Comparison of ENCODE assay signal across 8 mouse cellular contexts in the genomic region with DNA sequence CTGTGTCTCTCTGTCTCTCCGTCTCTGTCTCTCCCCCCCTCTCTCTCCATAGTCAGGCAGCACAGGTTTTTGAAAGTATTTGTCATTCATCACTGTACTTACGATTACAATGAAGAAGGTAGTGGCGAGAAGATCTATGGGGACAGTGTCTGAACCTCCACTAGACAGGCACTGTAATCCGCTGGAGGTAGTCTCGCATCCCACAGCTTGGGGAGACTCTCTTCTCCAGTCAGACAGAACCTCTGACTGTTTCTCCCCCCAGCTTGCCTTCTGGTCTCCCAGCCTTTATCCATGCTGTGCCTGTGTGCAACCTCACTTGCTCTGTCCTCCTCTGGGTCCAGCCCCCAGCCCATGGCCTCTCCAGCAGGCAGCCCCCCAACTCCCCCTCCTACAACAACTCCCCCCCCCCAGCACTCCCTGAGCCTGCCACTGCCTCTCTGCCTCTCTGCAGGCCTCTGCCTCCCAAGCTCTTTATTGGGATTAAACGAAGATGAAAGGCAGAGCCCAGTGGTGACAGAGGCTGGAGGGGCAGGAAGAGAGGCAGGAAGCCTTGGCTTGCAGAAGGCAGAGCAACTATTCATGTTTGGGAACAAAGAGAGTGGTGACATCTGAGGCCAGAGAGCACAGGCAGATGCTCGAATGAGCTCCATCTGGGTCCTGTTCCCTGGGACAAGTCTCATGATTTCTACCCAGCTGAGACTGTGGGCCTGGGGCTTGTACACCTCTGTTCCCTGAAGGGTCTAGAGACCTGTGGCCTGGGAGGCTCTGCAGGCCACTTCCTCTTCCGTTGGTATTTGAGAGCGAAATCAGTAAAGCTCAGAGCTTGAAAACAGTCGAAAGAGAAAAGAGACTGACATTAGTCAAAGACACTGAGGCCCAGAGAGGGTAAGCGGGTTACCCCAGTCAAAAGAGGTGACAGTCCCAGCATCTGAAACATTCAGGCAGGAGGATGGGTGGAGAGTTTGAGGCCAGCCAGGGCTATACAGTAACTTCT. TPM values are rescaled to one million over a fixed set of nuclear protein-coding genes. Genes with fewer than 3 reads are reported as not detected.
DNase-seq lines count a peak whose midpoint lies in the region; ATAC-seq lines count a peak whose summit lies in the region.

No protein-coding gene starts in this region.

- H3K9me3 ChIP-seq in lung, embryonic 15.5 days, result no peaks in the 10 kb centered on the region
- no peaks in the 10 kb centered on the region for H3K9me3 ChIP-seq in embryonic facial prominence, embryonic 12.5 days
- no peaks in the 10 kb centered on the region for H3K9me3 ChIP-seq in intestine, embryonic 15.5 days
- no peaks in the 10 kb centered on the region for H3K9me3 ChIP-seq in neural tube, embryonic 12.5 days

- H3K4me1 ChIP-seq in lung, embryonic 15.5 days, result peaks cover 43% of the 10 kb centered on the region
- peaks cover 54% of the 10 kb centered on the region for H3K4me1 ChIP-seq in embryonic facial prominence, embryonic 12.5 days
- H3K4me1 ChIP-seq in intestine, embryonic 15.5 days (replicated peaks), result peaks cover 41% of the 10 kb centered on the region
- H3K4me1 ChIP-seq in neural tube, embryonic 12.5 days, result peaks cover 57% of the 10 kb centered on the region

- no peak for DNase-seq in lung, adult 18-20 months
- DNase-seq in right cerebral cortex, adult 18-20 months, result no peak
- no peak for DNase-seq in layer of hippocampus, postnatal 36 days
- DNase-seq in retina, embryonic 14.5 days (ENCODE audit: low spot score), result no peak

- H3K27me3 ChIP-seq in lung, embryonic 15.5 days, result 0 out of 2 replicates have a peak, but pooled peaks cover 12% of the 10 kb centered on the region
- H3K27me3 ChIP-seq in embryonic facial prominence, embryonic 12.5 days, result peaks cover 27% of the 10 kb centered on the region; the same call in 1 of the 2 replicates
- 0 out of 2 replicates have a peak, but pooled peaks cover 3% of the 10 kb centered on the region for H3K27me3 ChIP-seq in intestine, embryonic 15.5 days (replicated peaks)
- H3K27me3 ChIP-seq in neural tube, embryonic 12.5 days (replicated peaks), result peaks cover 30% of the 10 kb centered on the region; the same call in 1 of the 2 replicates

- H3K27ac ChIP-seq in lung, embryonic 15.5 days, result peak overlapping the region; percentile 52
- H3K27ac ChIP-seq in embryonic facial prominence, embryonic 12.5 days, result peak overlapping the region; percentile 65
- peak overlapping the region; percentile 8 for H3K27ac ChIP-seq in intestine, embryonic 15.5 days
- H3K27ac ChIP-seq in neural tube, embryonic 12.5 days, result no peak overlapping the region

- H3K36me3 ChIP-seq in lung, embryonic 15.5 days, result no peaks in the 10 kb centered on the region
- H3K36me3 ChIP-seq in embryonic facial prominence, embryonic 12.5 days, result no peaks in the 10 kb centered on the region
- H3K36me3 ChIP-seq in intestine, embryonic 15.5 days, result no peaks in the 10 kb centered on the region
- no peaks in the 10 kb centered on the region for H3K36me3 ChIP-seq in neural tube, embryonic 12.5 days

- peak; percentile 23; the same call in 1 of the 2 replicates for ATAC-seq in lung, embryonic 15.5 days (ENCODE audit: borderline replicate concordance, extremely low read depth, low FRiP score, low TSS enrichment)
- no peak for ATAC-seq in embryonic facial prominence, embryonic 12.5 days (ENCODE audit: insufficient number of reproducible peaks, insufficient read depth, low FRiP score, low TSS enrichment)
- ATAC-seq in intestine, embryonic 15.5 days, result no peak
- no peak for ATAC-seq in neural tube, embryonic 12.5 days (ENCODE audit: low FRiP score, low read depth)

- no peak overlapping the region for H3K4me3 ChIP-seq in lung, embryonic 15.5 days
- no peak overlapping the region for H3K4me3 ChIP-seq in embryonic facial prominence, embryonic 12.5 days
- H3K4me3 ChIP-seq in intestine, embryonic 15.5 days (replicated peaks), result no peak overlapping the region
- no peak overlapping the region for H3K4me3 ChIP-seq in neural tube, embryonic 12.5 days

- no peak overlapping the region for H3K4me2 ChIP-seq in lung, embryonic 15.5 days
- no peak overlapping the region for H3K4me2 ChIP-seq in embryonic facial prominence, embryonic 12.5 days (replicated peaks)
- H3K4me2 ChIP-seq in intestine, embryonic 15.5 days (replicated peaks), result no peak overlapping the region
- 0 out of 2 replicates have a peak overlapping the region, but pooled peaks have one; percentile 14 for H3K4me2 ChIP-seq in neural tube, embryonic 12.5 days (replicated peaks)

- WGBS in lung, embryonic 15.5 days, result 52% methylated on average over 11 of the region's 11 CpGs
- 37% methylated on average over 11 of the region's 11 CpGs for WGBS in embryonic facial prominence, embryonic 12.5 days
- 46% methylated on average over 11 of the region's 11 CpGs for WGBS in intestine, embryonic 15.5 days
- WGBS in neural tube, embryonic 12.5 days, result 41% methylated on average over 11 of the region's 11 CpGs

- H3K9ac ChIP-seq in lung, embryonic 15.5 days, result no peak overlapping the region
- H3K9ac ChIP-seq in embryonic facial prominence, embryonic 12.5 days, result no peak overlapping the region
- no peak overlapping the region for H3K9ac ChIP-seq in intestine, embryonic 15.5 days
- H3K9ac ChIP-seq in neural tube, embryonic 12.5 days, result no peak overlapping the region

RNA-seq across cellular contexts. Expression of a gene that starts 3.1 kb away (rescaled TPM):
- 3.5 and 3.8 TPM in 2 replicates for polyA plus RNA-seq in lung, embryonic 15.5 days (2015; fragmentation: Nextera tagmentation; extraction: Ambion mirVana)
- polyA plus RNA-seq in embryonic facial prominence, embryonic 12.5 days (2016; fragmentation: Nextera tagmentation; extraction: Ambion mirVana), result 2.3 and 3.0 TPM in 2 replicates
- 3.7 and 3.8 TPM in 2 replicates for polyA plus RNA-seq in intestine, embryonic 15.5 days (2015; fragmentation: Nextera tagmentation; extraction: Ambion mirVana)
- 2.4 and 2.9 TPM in 2 replicates for polyA plus RNA-seq in neural tube, embryonic 12.5 days (2016; fragmentation: Nextera tagmentation; extraction: Ambion mirVana)
- total RNA-seq in layer of hippocampus, postnatal 36 days (2021), result 1 to 10 TPM; 1.8 to 2.1 TPM

RNA-seq across cellular contexts. Expression of a gene that starts 42.4 kb away (rescaled TPM):
- 7.2 TPM in 2 replicates for polyA plus RNA-seq in lung, embryonic 15.5 days (2015; fragmentation: Nextera tagmentation; extraction: Ambion mirVana)
- 13.9 and 15.1 TPM in 2 replicates for polyA plus RNA-seq in embryonic facial prominence, embryonic 12.5 days (2016; fragmentation: Nextera tagmentation; extraction: Ambion mirVana)
- polyA plus RNA-seq in intestine, embryonic 15.5 days (2015; fragmentation: Nextera tagmentation; extraction: Ambion mirVana), result 7.0 and 7.7 TPM in 2 replicates
- polyA plus RNA-seq in neural tube, embryonic 12.5 days (2016; fragmentation: Nextera tagmentation; extraction: Ambion mirVana), result 9.8 and 11.8 TPM in 2 replicates
- 100 to 1,000 TPM; 212 to 230 TPM for total RNA-seq in layer of hippocampus, postnatal 36 days (2021)

RNA-seq across cellular contexts. Expression of a gene that starts 59.3 kb away (rescaled TPM):
- polyA plus RNA-seq in lung, embryonic 15.5 days (2015; fragmentation: Nextera tagmentation; extraction: Ambion mirVana), result 61.9 TPM in 2 replicates
- 56.2 and 57.8 TPM in 2 replicates for polyA plus RNA-seq in embryonic facial prominence, embryonic 12.5 days (2016; fragmentation: Nextera tagmentation; extraction: Ambion mirVana)
- 56.3 and 61.7 TPM in 2 replicates for polyA plus RNA-seq in intestine, embryonic 15.5 days (2015; fragmentation: Nextera tagmentation; extraction: Ambion mirVana)
- 40.0 and 42.1 TPM in 2 replicates for polyA plus RNA-seq in neural tube, embryonic 12.5 days (2016; fragmentation: Nextera tagmentation; extraction: Ambion mirVana)
- 10 to 100 TPM in 1 of 2 experiments, 1 to 10 TPM in 1; 9.3 to 10.1 TPM for total RNA-seq in layer of hippocampus, postnatal 36 days (2021)
